Mouse (Mus musculus): ENCODE results near the gene Adam1a. TPM values are rescaled to one million over a fixed set of nuclear protein-coding genes. Genes with fewer than 3 reads are reported as not detected.
"Not testable (repeated sequence)": the region's sequence is repeated elsewhere in the genome, so short reads cannot be mapped to it uniquely, and the experiment has no call there.

The Adam1a gene
- polyA plus RNA-seq, 1 experiment = 3.0 TPM

GRCm38 (mm10) chr5:121510009-121510408 is 35.3 kb downstream of the Adam1a start:
- Histone ChIP-seq H3K4me3 (ENCODE audit: insufficient read depth, low read length) (no peak overlapping the region), H3K27ac (ENCODE audit: insufficient read depth, low read depth, low read length) (no peak overlapping the region), H3K4me1 (ENCODE audit: control insufficient read depth, insufficient read depth, low read length) (no peaks in the 10 kb centered on the region)
- no peak for TF ChIP-seq POLR2A (IDR thresholded peaks at IDR 0.05; ENCODE audit: borderline replicate concordance, low read depth, low read length)
- TF ChIP-seq CTCF (IDR thresholded peaks at IDR 0.05; ENCODE audit: low read depth, low read length) = no peak

- Histone ChIP-seq H3K4me1 (ENCODE audit: control insufficient read depth, insufficient read depth, low read length) (no peaks in the 10 kb centered on the region), H3K27ac (ENCODE audit: insufficient read depth, low read depth, low read length) (no peak overlapping the region), H3K4me3 (ENCODE audit: insufficient read depth, low read length) (no peak overlapping the region)
- no peak for TF ChIP-seq CTCF (IDR thresholded peaks at IDR 0.05; ENCODE audit: low read depth, low read length)
- no peak for TF ChIP-seq POLR2A (IDR thresholded peaks at IDR 0.05; ENCODE audit: borderline replicate concordance, low read depth, low read length)
These were observed 38.4 kb downstream of the Adam1a start for GRCm38 (mm10) chr5:121506846-121507245.

GRCm38 (mm10) chr5:121503231-121503630 is 42.1 kb downstream of the Adam1a start, which contains the start of gene Adam1b:
Gene Adam1b (minus strand): TSS chr5:121503435.
- no peak for TF ChIP-seq POLR2A (IDR thresholded peaks at IDR 0.05; ENCODE audit: borderline replicate concordance, low read depth, low read length)
- TF ChIP-seq CTCF (IDR thresholded peaks at IDR 0.05; ENCODE audit: low read depth, low read length) = no peak
- Histone ChIP-seq H3K4me3 (ENCODE audit: insufficient read depth, low read length) (no peak within 1 kb of the TSS), H3K4me1 (ENCODE audit: control insufficient read depth, insufficient read depth, low read length) (peaks cover 13% of the 10 kb centered on the region), H3K27ac (ENCODE audit: insufficient read depth, low read depth, low read length) (no peak within 1 kb of the TSS)

- Histone ChIP-seq H3K4me1 (ENCODE audit: control insufficient read depth, insufficient read depth, low read length) (peaks cover 13% of the 10 kb centered on the region), H3K4me3 (ENCODE audit: insufficient read depth, low read length) (peak overlapping the region; percentile 41)
- not testable (repeated sequence) for H3K27ac ChIP-seq (ENCODE audit: insufficient read depth, low read depth, low read length)
These were observed 43.8 kb downstream of the Adam1a start for GRCm38 (mm10) chr5:121501424-121501996.

GRCm38 (mm10) chr5:121500719-121501118 is 44.6 kb downstream of the Adam1a start:
- Histone ChIP-seq H3K4me1 (ENCODE audit: control insufficient read depth, insufficient read depth, low read length) (peaks cover 13% of the 10 kb centered on the region), H3K4me3 (ENCODE audit: insufficient read depth, low read length) (0 out of 2 replicates have a peak overlapping the region, but pooled peaks have one; percentile 41), H3K27ac (ENCODE audit: insufficient read depth, low read depth, low read length) (peak overlapping the region; percentile 5; the same call in 1 of the 2 replicates)
- TF ChIP-seq POLR2A (IDR thresholded peaks at IDR 0.05; ENCODE audit: borderline replicate concordance, low read depth, low read length) (no peak), CTCF (IDR thresholded peaks at IDR 0.05; ENCODE audit: low read depth, low read length) (no peak)

GRCm38 (mm10) chr5:121493305-121493704 is 52.0 kb downstream of the Adam1a start:
- no peak overlapping the region for H3K4me3 ChIP-seq (ENCODE audit: insufficient read depth, low read length)
- no peak for TF ChIP-seq POLR2A (IDR thresholded peaks at IDR 0.05; ENCODE audit: borderline replicate concordance, low read depth, low read length)
- no peak for TF ChIP-seq CTCF (IDR thresholded peaks at IDR 0.05; ENCODE audit: low read depth, low read length)
- H3K4me1 ChIP-seq (ENCODE audit: control insufficient read depth, insufficient read depth, low read length) = no peaks in the 10 kb centered on the region
- H3K27ac ChIP-seq (ENCODE audit: insufficient read depth, low read depth, low read length) = no peak overlapping the region

- Histone ChIP-seq H3K4me1 (ENCODE audit: control insufficient read depth, insufficient read depth, low read length) (no peaks in the 10 kb centered on the region), H3K27ac (ENCODE audit: insufficient read depth, low read depth, low read length) (no peak overlapping the region), H3K4me3 (ENCODE audit: insufficient read depth, low read length) (no peak overlapping the region)
- TF ChIP-seq CTCF (IDR thresholded peaks at IDR 0.05; ENCODE audit: low read depth, low read length) = no peak
- TF ChIP-seq POLR2A (IDR thresholded peaks at IDR 0.05; ENCODE audit: borderline replicate concordance, low read depth, low read length) = no peak
These were observed 60.5 kb downstream of the Adam1a start for GRCm38 (mm10) chr5:121484801-121485200.

- TF ChIP-seq CTCF (IDR thresholded peaks at IDR 0.05; ENCODE audit: low read depth, low read length) = no peak
- no peak for TF ChIP-seq POLR2A (IDR thresholded peaks at IDR 0.05; ENCODE audit: borderline replicate concordance, low read depth, low read length)
These were observed 67.6 kb downstream of the Adam1a start for GRCm38 (mm10) chr5:121477680-121478079.

GRCm38 (mm10) chr5:121476040-121476439 is 69.2 kb downstream of the Adam1a start:
- TF ChIP-seq CTCF (IDR thresholded peaks at IDR 0.05; ENCODE audit: low read depth, low read length) (no peak), POLR2A (IDR thresholded peaks at IDR 0.05; ENCODE audit: borderline replicate concordance, low read depth, low read length) (no peak)
- H3K4me3 ChIP-seq (ENCODE audit: insufficient read depth, low read length) = no peak overlapping the region
- peaks cover 10% of the 10 kb centered on the region for H3K4me1 ChIP-seq (ENCODE audit: control insufficient read depth, insufficient read depth, low read length)
- H3K27ac ChIP-seq (ENCODE audit: insufficient read depth, low read depth, low read length) = no peak overlapping the region

More at GRCm38 (mm10) chr5:121477680-121478079, 67.6 kb downstream of the Adam1a start:
- Histone ChIP-seq H3K4me1 (ENCODE audit: control insufficient read depth, insufficient read depth, low read length) (no peaks in the 10 kb centered on the region), H3K27ac (ENCODE audit: insufficient read depth, low read depth, low read length) (no peak overlapping the region), H3K4me3 (ENCODE audit: insufficient read depth, low read length) (no peak overlapping the region)

- peaks cover 10% of the 10 kb centered on the region for H3K4me1 ChIP-seq (ENCODE audit: control insufficient read depth, insufficient read depth, low read length)
- H3K27ac ChIP-seq (ENCODE audit: insufficient read depth, low read depth, low read length) = no peak overlapping the region
- TF ChIP-seq POLR2A (IDR thresholded peaks at IDR 0.05; ENCODE audit: borderline replicate concordance, low read depth, low read length) (no peak), CTCF (IDR thresholded peaks at IDR 0.05; ENCODE audit: low read depth, low read length) (no peak)
- H3K4me3 ChIP-seq (ENCODE audit: insufficient read depth, low read length) = no peak overlapping the region
These were observed 70.7 kb downstream of the Adam1a start for GRCm38 (mm10) chr5:121474610-121475009.

All from bone marrow macrophage, adult 2 months (primary cell).